Mouse (Mus musculus): ENCODE measurements around the gene Ppib. TPM values are rescaled to one million over a fixed set of nuclear protein-coding genes. Genes with fewer than 3 reads are reported as not detected.

Ppib gene
- polyA plus RNA-seq, 1 experiment from 2014 or later: 313 TPM

DNA sequence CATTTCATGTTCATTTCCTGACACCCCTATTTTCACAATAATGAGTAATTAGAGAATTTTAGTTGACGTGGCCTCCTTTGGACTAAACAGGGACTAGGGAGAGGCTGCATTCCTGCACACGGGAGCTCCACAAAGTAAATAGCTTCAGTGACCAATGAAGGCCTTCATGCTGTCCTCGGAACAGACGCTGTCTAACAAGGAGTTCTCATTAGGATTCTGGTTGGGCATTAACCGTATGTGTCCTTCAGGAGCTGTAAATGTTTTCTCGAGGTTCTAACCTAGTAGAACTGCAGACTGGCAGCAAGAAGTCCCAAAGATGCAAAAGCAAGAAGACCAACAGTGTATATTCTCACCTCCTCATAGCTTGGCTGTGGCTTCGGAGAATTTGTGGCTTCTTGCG lies 45.1 kb downstream of the Ppib start:
- Histone ChIP-seq H3K9ac (ENCODE audit: low read depth, low read length) (no peak overlapping the region), H3K4me3 (ENCODE audit: low read depth, low read length) (no peak overlapping the region), H3K27ac (ENCODE audit: low read length) (no peak overlapping the region), H3K27me3 (ENCODE audit: control insufficient read depth, insufficient read depth, low read depth, low read length) (no peaks in the 10 kb centered on the region), H3K36me3 (ENCODE audit: control insufficient read depth, insufficient read depth, low read length) (peaks cover 33% of the 10 kb centered on the region), H3K4me1 (ENCODE audit: control insufficient read depth, insufficient read depth, low read length) (no peaks in the 10 kb centered on the region), H3K9me3 (replicated peaks; ENCODE audit: control insufficient read depth, low read length, poor library complexity, severe bottlenecking) (no peaks in the 10 kb centered on the region), H3K4me2 (ENCODE audit: low read length) (no peak overlapping the region)
- ATAC-seq: no peak
- 91% methylated on average over 8 of the region's 8 CpGs for WGBS

GRCm38 (mm10) chr9:66109574-66109973 lies 49.6 kb downstream of the Ppib start:
- no peaks in the 10 kb centered on the region for H3K9me3 ChIP-seq (replicated peaks; ENCODE audit: control insufficient read depth, low read length, poor library complexity, severe bottlenecking)
- H3K27me3 ChIP-seq (ENCODE audit: control insufficient read depth, insufficient read depth, low read depth, low read length): no peaks in the 10 kb centered on the region
- no peak overlapping the region for H3K4me3 ChIP-seq (ENCODE audit: low read depth, low read length)
- WGBS: 97% methylated on average over 1 of the region's 1 CpGs
- no peak for ATAC-seq
- no peaks in the 10 kb centered on the region for H3K4me1 ChIP-seq (ENCODE audit: control insufficient read depth, insufficient read depth, low read length)
- no peak overlapping the region for H3K27ac ChIP-seq (ENCODE audit: low read length)
- H3K36me3 ChIP-seq (ENCODE audit: control insufficient read depth, insufficient read depth, low read length): peaks cover 16% of the 10 kb centered on the region
- no peak overlapping the region for H3K4me2 ChIP-seq (ENCODE audit: low read length)
- no peak overlapping the region for H3K9ac ChIP-seq (ENCODE audit: low read depth, low read length)

- 44% methylated on average over 8 of the region's 8 CpGs for WGBS
- no peak overlapping the region for H3K4me2 ChIP-seq (ENCODE audit: low read length)
- no peaks in the 10 kb centered on the region for H3K4me1 ChIP-seq (ENCODE audit: control insufficient read depth, insufficient read depth, low read length)
- no peak for ATAC-seq
- H3K9me3 ChIP-seq (replicated peaks; ENCODE audit: control insufficient read depth, low read length, poor library complexity, severe bottlenecking): no peaks in the 10 kb centered on the region
- no peak overlapping the region for H3K9ac ChIP-seq (ENCODE audit: low read depth, low read length)
- no peaks in the 10 kb centered on the region for H3K27me3 ChIP-seq (ENCODE audit: control insufficient read depth, insufficient read depth, low read depth, low read length)
- 0 out of 2 replicates have a peak overlapping the region, but pooled peaks have one; percentile 33 for H3K27ac ChIP-seq (ENCODE audit: low read length)
- peaks cover 11% of the 10 kb centered on the region; the same call in 1 of the 2 replicates for H3K36me3 ChIP-seq (ENCODE audit: control insufficient read depth, insufficient read depth, low read length)
- H3K4me3 ChIP-seq (ENCODE audit: low read depth, low read length): no peak overlapping the region
Observed at GRCm38 (mm10) chr9:66110126-66110525, 50.1 kb downstream of the Ppib start.

DNA sequence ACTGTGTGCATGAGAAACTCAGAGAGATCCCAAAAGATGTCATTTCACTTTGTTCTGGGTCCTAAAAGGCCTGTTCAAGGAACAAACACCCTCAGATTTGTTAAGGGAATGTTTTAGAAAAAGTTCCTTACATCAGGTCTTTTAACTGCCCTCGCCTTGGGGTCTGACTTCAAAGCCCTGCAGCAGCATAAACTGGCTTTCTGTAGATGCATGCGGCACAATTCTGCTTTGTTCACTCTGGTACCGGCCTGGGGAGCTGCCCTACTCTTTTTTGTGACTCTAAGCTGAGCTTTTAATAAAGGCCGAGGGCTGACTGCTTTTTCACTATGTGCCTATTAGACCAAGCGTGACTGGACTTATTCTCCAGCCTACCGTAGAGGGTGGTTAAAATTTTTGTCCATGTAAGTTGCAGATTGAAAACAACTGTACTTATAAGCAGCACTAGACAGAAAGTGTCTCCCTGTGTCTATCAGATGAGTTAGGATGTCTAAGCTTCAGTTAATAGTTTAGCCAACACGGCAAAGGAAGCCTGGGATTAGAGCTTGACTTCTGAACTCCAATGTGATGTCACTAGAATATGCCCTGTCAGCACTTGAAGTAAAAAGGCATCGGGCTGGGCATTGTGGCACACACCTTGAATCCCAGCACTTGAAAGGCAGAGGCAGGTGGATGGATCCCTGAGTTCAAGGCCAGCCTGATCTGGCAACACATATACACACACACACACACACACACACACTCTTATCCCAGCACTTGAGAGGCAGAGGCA lies 50.8 kb downstream of the Ppib start:
- no peak overlapping the region for H3K4me2 ChIP-seq (ENCODE audit: low read length)
- 17% methylated on average over 8 of the region's 8 CpGs for WGBS
- no peaks in the 10 kb centered on the region for H3K27me3 ChIP-seq (ENCODE audit: control insufficient read depth, insufficient read depth, low read depth, low read length)
- ATAC-seq: no peak
- peaks cover 11% of the 10 kb centered on the region; the same call in 1 of the 2 replicates for H3K36me3 ChIP-seq (ENCODE audit: control insufficient read depth, insufficient read depth, low read length)
- H3K4me3 ChIP-seq (ENCODE audit: low read depth, low read length): no peak overlapping the region
- H3K9ac ChIP-seq (ENCODE audit: low read depth, low read length): no peak overlapping the region
- H3K4me1 ChIP-seq (ENCODE audit: control insufficient read depth, insufficient read depth, low read length): no peaks in the 10 kb centered on the region
- H3K27ac ChIP-seq (ENCODE audit: low read length): 0 out of 2 replicates have a peak overlapping the region, but pooled peaks have one; percentile 33
- H3K9me3 ChIP-seq (replicated peaks; ENCODE audit: control insufficient read depth, low read length, poor library complexity, severe bottlenecking): no peaks in the 10 kb centered on the region

GRCm38 (mm10) chr9:66114341-66114740 lies 54.3 kb downstream of the Ppib start:
- Histone ChIP-seq H3K36me3 (ENCODE audit: control insufficient read depth, insufficient read depth, low read length) (peaks cover 3% of the 10 kb centered on the region; the same call in 1 of the 2 replicates), H3K4me3 (ENCODE audit: low read depth, low read length) (no peak overlapping the region), H3K27me3 (ENCODE audit: control insufficient read depth, insufficient read depth, low read depth, low read length) (no peaks in the 10 kb centered on the region), H3K27ac (ENCODE audit: low read length) (no peak overlapping the region), H3K4me1 (ENCODE audit: control insufficient read depth, insufficient read depth, low read length) (no peaks in the 10 kb centered on the region), H3K9ac (ENCODE audit: low read depth, low read length) (no peak overlapping the region), H3K4me2 (ENCODE audit: low read length) (no peak overlapping the region), H3K9me3 (replicated peaks; ENCODE audit: control insufficient read depth, low read length, poor library complexity, severe bottlenecking) (no peaks in the 10 kb centered on the region)
- no peak for ATAC-seq
- WGBS: 95% methylated on average over 3 of the region's 3 CpGs

Other genes with a start within 250 kb of the Ppib start
- gene Zfp609, start 232.7 kb upstream of the Ppib start, polyA plus RNA-seq (2015; fragmentation: Nextera tagmentation; extraction: Ambion mirVana): 6.6 and 6.8 TPM in 2 replicates
- 13.7 and 17.6 TPM in 2 replicates for gene Pclaf, start 170.0 kb upstream of the Ppib start, polyA plus RNA-seq (2015; fragmentation: Nextera tagmentation; extraction: Ambion mirVana)
- gene Trip4, start 151.4 kb upstream of the Ppib start, polyA plus RNA-seq (2015; fragmentation: Nextera tagmentation; extraction: Ambion mirVana): 33.8 and 35.8 TPM in 2 replicates
- gene Csnk1g1, start 151.3 kb upstream of the Ppib start, polyA plus RNA-seq (2015; fragmentation: Nextera tagmentation; extraction: Ambion mirVana): 23.1 and 26.6 TPM in 2 replicates
- gene Snx22, start 9.5 kb downstream of the Ppib start, polyA plus RNA-seq (2015; fragmentation: Nextera tagmentation; extraction: Ambion mirVana): 11.2 and 13.1 TPM in 2 replicates
- gene Snx1, start 66.4 kb downstream of the Ppib start, polyA plus RNA-seq (2015; fragmentation: Nextera tagmentation; extraction: Ambion mirVana): 68.0 and 78.3 TPM in 2 replicates
- gene Ciao2a, start 66.4 kb downstream of the Ppib start, polyA plus RNA-seq (2015; fragmentation: Nextera tagmentation; extraction: Ambion mirVana): 61.0 and 69.5 TPM in 2 replicates
- 0.90 and 1.0 TPM in 2 replicates for gene Dapk2, start 98.0 kb downstream of the Ppib start, polyA plus RNA-seq (2015; fragmentation: Nextera tagmentation; extraction: Ambion mirVana)

All from midbrain, embryonic 16.5 days (tissue).